Mouse (Mus musculus) T-cell, adult 2 months (primary cell): ENCODE measurements around the gene Tprn.

ENCODE experiments used
- DNase-seq: peaks from one replicate; pipeline ENCODE4 v3.0.0; 2022; ENCODE audit warnings: low spot score

Gene Tprn

GRCm38 (mm10) chr2:25292856-25293255 is 30.4 kb downstream of the Tprn start:
- DNase-seq = peak; percentile 61

GRCm38 (mm10) chr2:25293706-25294105 is 31.3 kb downstream of the Tprn start:
- DNase-seq = no peak

- no peak for DNase-seq
Observed at GRCm38 (mm10) chr2:25297093-25297492, 34.7 kb downstream of the Tprn start.

GRCm38 (mm10) chr2:25298046-25298445 is 35.6 kb downstream of the Tprn start:
- DNase-seq = no peak

- no peak for DNase-seq
Observed at GRCm38 (mm10) chr2:25303452-25303851, 41.0 kb downstream of the Tprn start.

GRCm38 (mm10) chr2:25303931-25304656 is 41.7 kb downstream of the Tprn start:
- DNase-seq = no peak

- DNase-seq = peak; percentile 31
Observed at GRCm38 (mm10) chr2:25304657-25305541, 42.5 kb downstream of the Tprn start.

GRCm38 (mm10) chr2:25305587-25306359 is 43.4 kb downstream of the Tprn start:
- no peak for DNase-seq

- no peak for DNase-seq
Observed at GRCm38 (mm10) chr2:25310180-25310579, 47.8 kb downstream of the Tprn start.

- no peak for DNase-seq
Observed at GRCm38 (mm10) chr2:25310969-25311368, 48.6 kb downstream of the Tprn start.

- no peak for DNase-seq
Observed at GRCm38 (mm10) chr2:25311491-25311891, 49.1 kb downstream of the Tprn start.

- DNase-seq = no peak
Observed at GRCm38 (mm10) chr2:25318119-25318966, 55.9 kb downstream of the Tprn start.

GRCm38 (mm10) chr2:25318971-25319773 is 56.8 kb downstream of the Tprn start, which contains the start of gene Grin1:
Gene Grin1 (minus strand): TSS chr2:25319187.
- peak; percentile 21 for DNase-seq
